Mouse (Mus musculus) bone marrow macrophage, adult 2 months (primary cell): ENCODE data around the gene Kcnh6. TPM values are rescaled to one million over a fixed set of nuclear protein-coding genes. Genes with fewer than 3 reads are reported as not detected.

Source experiments
- H3K27ac ChIP-seq: 2 replicates; pipeline ENCODE4 v1.5.1; 2012; ENCODE audit warnings: low read depth, low read length; ENCODE audit not compliant: insufficient read depth
- H3K4me1 ChIP-seq: 2 replicates; pipeline ENCODE4 v1.6.1; 2012; ENCODE audit warnings: low read length; ENCODE audit not compliant: control insufficient read depth, insufficient read depth
- H3K4me3 ChIP-seq: 2 replicates; pipeline ENCODE4 v1.5.1; 2012; ENCODE audit warnings: mild to moderate bottlenecking, low read length, moderate library complexity; ENCODE audit not compliant: insufficient read depth
- CTCF ChIP-seq: IDR thresholded peaks from 2 replicates; pipeline ENCODE4 v1.5.1; 2012; ENCODE audit warnings: low read depth, mild to moderate bottlenecking, low read length, moderate library complexity
- POLR2A ChIP-seq: IDR thresholded peaks from 2 replicates; pipeline ENCODE4 v1.6.1; 2012; ENCODE audit warnings: mild to moderate bottlenecking, low read depth, low read length, borderline replicate concordance
- polyA plus RNA-seq: library from polyadenylated mRNA; stranded (reverse); fragments of >200 nt; gene quantifications from 2 replicates; pipeline ENCODE4 v1.2.4, GENCODE M21; 2012; ENCODE audit not compliant: missing spikeins, insufficient read depth, insufficient read length

Kcnh6 gene
- polyA plus RNA-seq, 1 experiment: not detected

DNA sequence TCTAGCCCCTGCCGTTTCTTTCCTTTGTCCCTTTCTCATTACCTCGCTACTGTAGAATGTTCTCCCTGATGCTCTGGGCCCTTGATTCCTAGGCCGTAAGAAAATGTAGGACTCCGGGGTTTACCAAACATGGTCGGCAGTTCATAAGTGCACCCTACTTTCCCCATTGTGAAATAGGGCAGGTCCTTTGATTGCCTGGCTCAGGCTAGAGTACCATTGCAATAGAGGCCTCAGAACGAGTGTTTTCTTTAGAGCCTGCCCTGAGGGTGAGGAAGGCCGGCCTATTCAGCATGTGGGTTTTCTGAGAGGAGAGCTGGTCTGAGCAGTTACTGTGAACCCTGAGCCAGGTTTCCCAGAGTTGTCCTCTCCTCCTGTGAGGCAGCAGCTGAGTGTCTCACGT is 50.1 kb downstream of the Kcnh6 start:
- TF ChIP-seq CTCF: no peak
- TF ChIP-seq POLR2A: no peak
- H3K4me1 ChIP-seq: no peaks in the 10 kb centered on the region
- H3K27ac ChIP-seq: no peak overlapping the region
- H3K4me3 ChIP-seq: no peak overlapping the region

DNA sequence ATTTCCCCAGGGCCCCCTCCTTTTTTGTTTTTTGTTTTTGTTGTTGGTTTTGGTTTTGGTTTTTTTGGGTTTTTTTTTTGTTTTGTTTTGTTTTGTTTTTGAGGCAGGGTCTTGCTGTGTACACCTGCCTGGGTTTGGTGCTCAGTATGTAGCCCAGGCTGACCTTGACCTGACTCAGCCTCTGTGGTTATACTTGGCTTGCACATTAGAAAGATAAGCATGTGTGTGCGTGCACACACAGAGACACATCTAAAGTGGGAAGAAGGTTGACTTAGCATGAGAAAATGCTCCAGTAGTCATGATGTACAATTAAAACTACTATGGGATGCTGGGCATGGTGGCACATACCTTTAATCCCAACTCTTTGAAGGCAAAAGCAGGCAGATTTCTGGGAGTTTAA is 52.6 kb downstream of the Kcnh6 start:
- H3K4me3 ChIP-seq: no peak overlapping the region
- TF ChIP-seq POLR2A: no peak
- TF ChIP-seq CTCF: no peak
- H3K4me1 ChIP-seq: peaks cover 5% of the 10 kb centered on the region; the same call in 1 of the 2 replicates
- H3K27ac ChIP-seq: no peak overlapping the region

DNA sequence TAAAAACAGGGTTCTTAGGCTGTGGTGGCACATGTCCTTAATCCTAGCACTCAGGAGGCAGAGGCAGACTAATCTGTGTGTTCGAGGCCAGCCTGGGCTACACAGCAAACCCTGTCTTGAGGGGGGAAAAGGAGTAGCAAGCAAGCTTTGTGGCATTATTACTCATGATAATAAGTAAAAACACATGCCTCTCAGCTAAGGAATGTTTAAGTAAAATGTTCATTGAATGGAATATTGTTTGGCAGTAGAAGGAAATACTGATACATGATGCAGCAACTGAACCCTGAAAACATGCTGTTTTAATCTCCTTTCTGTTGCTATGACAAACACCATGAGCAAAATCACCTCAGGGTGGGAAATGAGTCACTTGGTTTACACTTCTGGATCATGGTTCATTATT is 53.4 kb downstream of the Kcnh6 start:
- H3K4me3 ChIP-seq: no peak overlapping the region
- H3K4me1 ChIP-seq: peaks cover 5% of the 10 kb centered on the region; the same call in 1 of the 2 replicates
- TF ChIP-seq POLR2A: no peak
- TF ChIP-seq CTCF: no peak
- H3K27ac ChIP-seq: no peak overlapping the region

DNA sequence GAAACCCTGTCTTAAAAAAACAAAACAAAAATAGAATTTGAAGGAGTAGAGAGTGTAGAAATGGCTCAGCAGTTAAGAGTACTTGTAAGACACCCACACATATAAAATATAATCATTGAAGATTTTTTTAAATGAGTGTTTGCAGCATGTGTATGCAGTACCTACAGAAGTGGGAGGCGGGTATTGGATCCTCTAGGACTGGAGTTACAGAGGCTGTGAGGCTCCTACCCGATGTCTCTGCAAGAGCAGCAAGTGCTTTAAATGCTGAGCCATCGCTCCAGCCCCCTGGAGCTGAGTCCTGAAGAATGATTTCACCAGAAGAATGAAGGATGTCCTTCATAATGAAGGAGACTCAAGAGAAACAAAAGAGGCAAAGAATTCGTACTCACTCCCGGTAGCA is 55.8 kb downstream of the Kcnh6 start:
- no peak overlapping the region for H3K4me3 ChIP-seq
- peaks cover 14% of the 10 kb centered on the region for H3K4me1 ChIP-seq
- no peak overlapping the region for H3K27ac ChIP-seq
- TF ChIP-seq CTCF (no peak), POLR2A (no peak)

DNA sequence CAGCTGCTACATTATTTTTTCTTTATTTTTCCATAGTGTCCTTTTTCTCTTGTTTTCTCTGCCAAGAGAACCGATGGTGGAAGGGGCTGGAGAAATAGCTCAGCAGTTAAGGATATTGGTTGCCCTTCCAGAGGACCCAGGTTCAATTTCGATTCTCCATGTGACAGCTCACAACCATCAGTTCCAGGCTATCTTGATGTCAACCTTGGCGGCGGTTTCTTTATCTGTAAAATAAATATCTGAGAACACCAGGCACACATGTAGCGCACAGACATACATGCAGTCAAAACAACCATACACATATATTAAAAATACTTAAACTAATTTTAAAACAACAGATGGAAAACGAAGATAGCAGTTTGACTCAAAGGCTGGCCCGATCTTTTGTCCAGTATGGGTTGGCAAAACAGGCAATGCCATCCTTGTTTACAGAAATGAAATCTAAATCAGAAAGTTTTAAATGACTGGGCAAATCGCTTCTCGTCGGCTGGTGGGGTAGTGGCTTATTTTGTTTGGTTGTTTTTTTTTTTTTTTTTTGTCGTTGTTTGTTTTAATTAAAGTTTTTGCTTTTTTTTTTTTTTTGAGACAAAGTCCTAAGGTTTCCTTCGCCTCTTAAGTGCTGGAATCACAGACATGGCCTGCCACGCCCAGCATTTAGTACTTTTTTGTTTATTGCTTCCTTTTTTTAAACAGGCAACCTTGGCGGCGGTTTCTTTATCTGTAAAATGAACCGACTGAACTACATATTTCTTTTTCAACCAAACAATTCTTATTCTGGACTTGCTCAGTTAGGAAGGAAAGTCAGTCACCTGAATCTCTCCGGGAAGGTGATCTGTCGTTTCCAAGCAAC is 57.4 kb downstream of the Kcnh6 start:
- H3K4me3 ChIP-seq: peak overlapping the region; percentile 92
- TF ChIP-seq CTCF: no peak
- no peak for TF ChIP-seq POLR2A
- no peak overlapping the region for H3K27ac ChIP-seq
- peaks cover 14% of the 10 kb centered on the region for H3K4me1 ChIP-seq

DNA sequence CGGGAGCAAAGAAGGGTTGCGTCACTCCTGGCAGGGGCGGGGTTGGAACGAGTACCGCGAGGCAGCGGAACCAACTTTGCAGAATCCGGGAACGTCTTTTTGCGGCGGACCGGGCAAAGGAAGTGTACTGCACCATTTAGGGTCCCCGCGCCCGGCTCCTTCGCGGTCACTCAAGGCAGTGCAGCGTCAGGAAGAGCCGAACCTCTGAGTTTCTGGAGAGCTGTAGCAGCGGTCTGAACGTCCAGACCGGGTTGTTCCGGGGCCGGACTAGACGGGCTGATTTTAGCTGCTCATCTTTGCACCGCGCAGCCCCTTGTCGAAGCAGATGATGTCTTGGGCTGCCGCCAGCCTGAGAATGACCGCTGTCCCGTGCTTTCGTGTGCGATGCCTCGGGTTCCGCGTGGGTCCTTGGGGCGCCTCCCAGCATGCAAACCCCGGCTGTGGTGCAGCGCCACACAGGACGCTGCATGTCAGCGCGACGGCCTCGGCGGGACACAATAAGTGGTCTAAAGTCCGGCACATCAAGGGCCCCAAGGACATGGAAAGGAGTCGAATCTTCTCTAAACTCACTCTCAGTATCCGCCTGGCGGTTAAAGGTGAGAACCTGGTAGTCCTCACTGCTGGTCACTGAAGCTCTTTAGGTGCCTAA is 58.1 kb downstream of the Kcnh6 start, which contains the start of gene Taco1:
Taco1 (plus strand) TSS at position 139 of the 649 bp plus-strand sequence.
- TF ChIP-seq CTCF (no peak), POLR2A (no peak)
- Histone ChIP-seq H3K4me1 (peaks cover 14% of the 10 kb centered on the region), H3K27ac (peak within 1 kb of the TSS; percentile 70), H3K4me3 (peak within 1 kb of the TSS; percentile 92)

DNA sequence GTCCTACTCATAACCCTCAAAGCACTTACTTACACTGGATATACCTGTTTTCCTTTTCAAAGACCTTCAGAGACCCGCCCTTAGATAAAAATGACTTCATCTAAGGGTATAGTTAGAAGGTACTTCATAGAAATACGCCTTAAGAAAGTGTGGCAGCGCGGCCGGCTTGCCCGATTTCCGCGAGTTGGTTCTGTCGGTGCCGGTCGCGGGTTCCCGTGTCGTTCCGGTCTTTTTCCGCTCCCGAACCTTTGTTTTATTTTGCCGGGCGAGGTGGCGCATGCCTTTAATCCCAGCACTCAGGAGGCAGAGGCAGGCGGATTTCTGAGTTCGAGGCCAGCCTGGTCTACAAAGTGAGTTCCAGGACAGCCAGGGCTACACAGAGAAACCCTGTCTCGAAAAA is 58.7 kb downstream of the Kcnh6 start:
- Histone ChIP-seq H3K27ac (peak overlapping the region; percentile 70), H3K4me3 (peak overlapping the region; percentile 92), H3K4me1 (peaks cover 14% of the 10 kb centered on the region)

DNA sequence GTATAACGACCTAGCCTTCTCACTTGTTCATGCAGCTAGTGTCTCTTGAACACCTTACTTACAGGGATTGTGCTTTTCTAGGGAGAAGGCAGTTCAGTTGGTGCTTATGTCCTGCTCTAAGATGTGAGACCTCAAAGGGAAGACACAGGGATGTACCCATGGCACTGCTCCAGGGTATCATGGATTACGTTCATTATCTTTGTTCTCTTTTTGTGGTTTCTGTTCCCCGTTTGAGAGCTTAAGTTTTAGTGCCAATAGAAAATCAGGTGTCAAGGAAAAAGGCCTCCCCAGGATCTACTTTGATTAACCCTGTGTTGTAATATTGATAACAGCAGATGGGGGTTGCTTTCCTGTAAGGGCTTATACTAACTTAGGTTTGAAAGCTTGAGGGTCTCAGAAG is 65.8 kb downstream of the Kcnh6 start:
- no peak overlapping the region for H3K27ac ChIP-seq
- no peak for TF ChIP-seq CTCF
- H3K4me3 ChIP-seq: no peak overlapping the region

DNA sequence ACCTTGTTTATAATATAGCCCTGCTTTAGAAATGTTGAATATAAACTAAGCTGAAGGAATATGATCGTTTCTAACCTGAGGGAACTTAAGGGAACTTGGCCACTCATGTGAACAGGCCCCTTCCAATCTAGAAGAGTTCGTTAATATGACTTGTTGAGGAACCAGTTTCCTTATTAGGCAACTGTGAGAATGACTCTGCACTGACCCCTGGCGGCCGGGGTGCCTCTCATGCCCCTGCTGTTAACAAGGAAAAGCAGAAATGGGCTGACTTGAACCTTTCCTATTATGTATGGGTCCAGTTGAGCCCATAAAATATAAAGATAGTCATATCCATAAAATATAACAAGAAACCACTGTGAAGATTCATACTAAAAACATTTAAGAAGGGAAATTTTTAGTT is 68.4 kb downstream of the Kcnh6 start:
- no peak overlapping the region for H3K27ac ChIP-seq
- TF ChIP-seq CTCF: peak; percentile 86
- TF ChIP-seq POLR2A: no peak
- H3K4me1 ChIP-seq: peaks cover 7% of the 10 kb centered on the region
- H3K4me3 ChIP-seq: no peak overlapping the region

More for the DNA sequence above, 65.8 kb downstream of the Kcnh6 start:
- peaks cover 7% of the 10 kb centered on the region for H3K4me1 ChIP-seq

Other genes with a start within 250 kb of the Kcnh6 start
- gene Cyb561, start 54.8 kb upstream of the Kcnh6 start, polyA plus RNA-seq: not detected in 2 replicates
- gene Ace, start 40.2 kb upstream of the Kcnh6 start, polyA plus RNA-seq: 0.27 and 0.88 TPM in 2 replicates
- gene Ace3, start 13.4 kb upstream of the Kcnh6 start, polyA plus RNA-seq: not detected in 2 replicates
- 48.8 and 55.3 TPM in 2 replicates for gene Dcaf7, start 28.7 kb downstream of the Kcnh6 start, polyA plus RNA-seq
- gene Taco1, start 57.9 kb downstream of the Kcnh6 start, polyA plus RNA-seq: 7.2 and 7.6 TPM in 2 replicates
- 67.0 and 70.9 TPM in 2 replicates for gene Map3k3, start 76.5 kb downstream of the Kcnh6 start, polyA plus RNA-seq
- not detected in 2 replicates for gene Gm10840, start 152.7 kb downstream of the Kcnh6 start, polyA plus RNA-seq
- gene Limd2, start 152.7 kb downstream of the Kcnh6 start, polyA plus RNA-seq: 263 and 272 TPM in 2 replicates
- gene Strada, start 194.0 kb downstream of the Kcnh6 start, polyA plus RNA-seq: 23.8 and 25.4 TPM in 2 replicates
- gene Ccdc47, start 208.2 kb downstream of the Kcnh6 start, polyA plus RNA-seq: 97.3 and 99.5 TPM in 2 replicates
- gene Ddx42, start 208.8 kb downstream of the Kcnh6 start, polyA plus RNA-seq: 42.8 and 46.3 TPM in 2 replicates
- gene Ftsj3, start 248.0 kb downstream of the Kcnh6 start, polyA plus RNA-seq: 17.7 and 21.7 TPM in 2 replicates
- gene Psmc5, start 248.0 kb downstream of the Kcnh6 start, polyA plus RNA-seq: 76.9 and 78.8 TPM in 2 replicates